In the genomic region with DNA sequence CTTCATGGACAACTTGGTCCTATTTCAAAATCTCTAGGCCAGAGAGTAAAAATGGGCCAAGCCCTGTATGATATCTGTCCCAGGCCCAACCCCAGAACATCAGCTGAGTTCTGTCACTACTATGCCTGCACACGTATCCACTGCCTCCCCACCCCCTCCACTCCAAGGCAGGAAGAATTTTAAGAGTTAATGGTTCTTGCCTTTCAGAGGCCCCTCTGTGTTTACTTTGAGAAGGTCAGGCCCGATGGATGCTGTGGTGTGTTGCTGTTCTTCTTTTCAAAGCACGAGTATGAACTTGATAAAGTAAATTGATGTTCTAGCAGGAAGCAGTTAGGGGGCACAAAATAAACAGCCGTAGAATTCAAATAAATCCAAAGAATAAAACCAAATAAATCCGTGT, we compare ENCODE assay signal across 15 mouse cellular contexts. TPM values are rescaled to one million over a fixed set of nuclear protein-coding genes. Genes with fewer than 3 reads are reported as not detected.
DNase-seq lines count a peak whose midpoint lies in the region; ATAC-seq and TF ChIP-seq lines count a peak whose summit lies in the region.
"Had no signal": no experiment of that assay in that cellular context is flagged by ENCODE, and none has a peak within 500 bp of the region (broad histone marks: within the 10 kb centered on the region; RNA-seq: fewer than 3 reads in every experiment).

No protein-coding gene starts in this region.

- peak overlapping the region; percentile 19; the same call in 1 of the 2 replicates for H3K27ac ChIP-seq in kidney, embryonic 14.5 days (ENCODE audit: low read depth, low read length)
- H3K27ac ChIP-seq in midbrain, embryonic 14.5 days (replicated peaks; ENCODE audit: low read depth, low read length) = peak overlapping the region; percentile 45; the same call in 1 of the 2 replicates
- H3K27ac ChIP-seq in midbrain, postnatal 0 days (ENCODE audit: low read depth, low read length) = no peak overlapping the region
- no peak overlapping the region for H3K27ac ChIP-seq in forebrain, embryonic 14.5 days (ENCODE audit: low read depth, low read length)
- H3K27ac ChIP-seq in stomach, embryonic 15.5 days = peak overlapping the region; percentile 60; the same call in 1 of the 2 replicates
- H3K27ac ChIP-seq in cerebellum, adult 2 months (ENCODE audit: insufficient read depth, low read length) = no peak overlapping the region
- H3K27ac ChIP-seq: heart, embryonic 13.5 days; hindbrain, embryonic 12.5 days had no signal

- no peak for TF ChIP-seq CTCF in midbrain, postnatal 0 days (IDR thresholded peaks at IDR 0.05)
- TF ChIP-seq CTCF in cerebellum, adult 2 months (IDR thresholded peaks at IDR 0.05; ENCODE audit: borderline replicate concordance, insufficient read depth, low read depth, low read length) = no peak

- H3K4me1 ChIP-seq in kidney, embryonic 14.5 days (ENCODE audit: control insufficient read depth, insufficient read depth, low read length) = peaks cover 32% of the 10 kb centered on the region
- 0 out of 2 replicates have a peak, but pooled peaks cover 6% of the 10 kb centered on the region for H3K4me1 ChIP-seq in midbrain, embryonic 14.5 days (ENCODE audit: control insufficient read depth, insufficient read depth, low read length)
- no peaks in the 10 kb centered on the region for H3K4me1 ChIP-seq in midbrain, postnatal 0 days (ENCODE audit: insufficient read depth, low read length)
- peaks cover 23% of the 10 kb centered on the region for H3K4me1 ChIP-seq in forebrain, embryonic 14.5 days (ENCODE audit: control insufficient read depth, insufficient read depth, low read length)
- peaks cover 48% of the 10 kb centered on the region for H3K4me1 ChIP-seq in stomach, embryonic 15.5 days
- no peaks in the 10 kb centered on the region for H3K4me1 ChIP-seq in cerebellum, adult 2 months (ENCODE audit: control insufficient read depth, insufficient read depth, low read length)

- 18% methylated on average over 5 of the region's 5 CpGs for WGBS in kidney, embryonic 14.5 days
- WGBS in midbrain, embryonic 14.5 days = 60% methylated on average over 5 of the region's 5 CpGs
- WGBS in midbrain, postnatal 0 days = 50% methylated on average over 5 of the region's 5 CpGs
- 41% methylated on average over 5 of the region's 5 CpGs for WGBS in forebrain, embryonic 14.5 days
- WGBS in stomach, embryonic 15.5 days = 8% methylated on average over 5 of the region's 5 CpGs
- WGBS in cerebellum, adult 2 months = 51% methylated on average over 5 of the region's 5 CpGs

- TF ChIP-seq POLR2A in cerebellum, adult 2 months (IDR thresholded peaks at IDR 0.05; ENCODE audit: borderline replicate concordance, insufficient read depth, low read length) = no peak

- no peaks in the 10 kb centered on the region for H3K9me3 ChIP-seq in kidney, embryonic 14.5 days (ENCODE audit: control insufficient read depth, low read length)
- no peaks in the 10 kb centered on the region for H3K9me3 ChIP-seq in midbrain, embryonic 14.5 days (ENCODE audit: control insufficient read depth, low read length)
- H3K9me3 ChIP-seq in midbrain, postnatal 0 days (ENCODE audit: low read length) = no peaks in the 10 kb centered on the region
- no peaks in the 10 kb centered on the region for H3K9me3 ChIP-seq in forebrain, embryonic 14.5 days (replicated peaks; ENCODE audit: control insufficient read depth, low read length)
- H3K9me3 ChIP-seq in stomach, embryonic 15.5 days = no peaks in the 10 kb centered on the region
- H3K9me3 ChIP-seq: heart, embryonic 13.5 days; hindbrain, embryonic 12.5 days had no signal

- H3K9ac ChIP-seq in kidney, embryonic 14.5 days (ENCODE audit: low read depth, low read length) = no peak overlapping the region
- no peak overlapping the region for H3K9ac ChIP-seq in midbrain, embryonic 14.5 days (replicated peaks; ENCODE audit: low read length)
- H3K9ac ChIP-seq in midbrain, postnatal 0 days (replicated peaks; ENCODE audit: low read length, poor library complexity, severe bottlenecking) = no peak overlapping the region
- 0 out of 2 replicates have a peak overlapping the region, but pooled peaks have one; percentile 6 for H3K9ac ChIP-seq in forebrain, embryonic 14.5 days (ENCODE audit: low read length)
- H3K9ac ChIP-seq in stomach, embryonic 15.5 days = no peak overlapping the region
- H3K9ac ChIP-seq: heart, embryonic 13.5 days; hindbrain, embryonic 12.5 days had no signal

- no peak overlapping the region for H3K4me2 ChIP-seq in kidney, embryonic 14.5 days (replicated peaks; ENCODE audit: low read depth, low read length)
- no peak overlapping the region for H3K4me2 ChIP-seq in midbrain, embryonic 14.5 days (ENCODE audit: low read length)
- no peak overlapping the region for H3K4me2 ChIP-seq in midbrain, postnatal 0 days (ENCODE audit: low read depth, low read length, poor library complexity, severe bottlenecking)
- H3K4me2 ChIP-seq in forebrain, embryonic 14.5 days (ENCODE audit: low read length) = no peak overlapping the region
- no peak overlapping the region for H3K4me2 ChIP-seq in stomach, embryonic 15.5 days
- H3K4me2 ChIP-seq: heart, embryonic 13.5 days; hindbrain, embryonic 12.5 days had no signal

- peaks cover 13% of the 10 kb centered on the region; the same call in 1 of the 2 replicates for H3K36me3 ChIP-seq in kidney, embryonic 14.5 days (ENCODE audit: control insufficient read depth, insufficient read depth, low read length)
- no peaks in the 10 kb centered on the region for H3K36me3 ChIP-seq in midbrain, embryonic 14.5 days (ENCODE audit: control insufficient read depth, insufficient read depth, low read length)
- no peaks in the 10 kb centered on the region for H3K36me3 ChIP-seq in midbrain, postnatal 0 days (ENCODE audit: insufficient read depth, low read length)
- H3K36me3 ChIP-seq in forebrain, embryonic 14.5 days (ENCODE audit: control insufficient read depth, insufficient read depth, low read length) = peaks cover 27% of the 10 kb centered on the region; the same call in 1 of the 2 replicates
- 0 out of 2 replicates have a peak, but pooled peaks cover 2% of the 10 kb centered on the region for H3K36me3 ChIP-seq in stomach, embryonic 15.5 days

- no peaks in the 10 kb centered on the region for H3K27me3 ChIP-seq in kidney, embryonic 14.5 days (ENCODE audit: control insufficient read depth, insufficient read depth, low read length)
- H3K27me3 ChIP-seq in midbrain, embryonic 14.5 days (ENCODE audit: control insufficient read depth, insufficient read depth, low read length) = no peaks in the 10 kb centered on the region
- no peaks in the 10 kb centered on the region for H3K27me3 ChIP-seq in midbrain, postnatal 0 days (ENCODE audit: insufficient read depth, low read length)
- no peaks in the 10 kb centered on the region for H3K27me3 ChIP-seq in forebrain, embryonic 14.5 days (replicated peaks; ENCODE audit: control insufficient read depth, insufficient read depth, low read length)
- H3K27me3 ChIP-seq in stomach, embryonic 15.5 days (replicated peaks) = no peaks in the 10 kb centered on the region
- no peaks in the 10 kb centered on the region for H3K27me3 ChIP-seq in cerebellum, adult 2 months (ENCODE audit: control insufficient read depth, insufficient read depth, low read length)
- H3K27me3 ChIP-seq: heart, embryonic 13.5 days; hindbrain, embryonic 12.5 days had no signal

- no peak; the same call in 1 of the 2 replicates for ATAC-seq in kidney, embryonic 14.5 days (ENCODE audit: low FRiP score, low TSS enrichment)
- ATAC-seq in midbrain, embryonic 14.5 days (ENCODE audit: low FRiP score, low TSS enrichment) = no peak
- no peak for ATAC-seq in midbrain, postnatal 0 days (ENCODE audit: low FRiP score)
- no peak for ATAC-seq in forebrain, embryonic 14.5 days
- no peak for ATAC-seq in stomach, embryonic 15.5 days (ENCODE audit: insufficient read depth, low FRiP score, low read depth)

- no peak for DNase-seq in kidney, postnatal 25 days
- DNase-seq in midbrain, embryonic 14.5 days = no peak
- DNase-seq in midbrain, postnatal 0 days (ENCODE audit: low spot score) = no peak
- DNase-seq in forebrain, embryonic 14.5 days (ENCODE audit: low spot score) = no peak
- DNase-seq in thymus, postnatal 36 days = no peak
- DNase-seq in cerebellum, adult 2 months = no peak
- DNase-seq: gastrocnemius, postnatal 25 days; kidney, adult 11 months; kidney, postnatal 36 days; layer of hippocampus, postnatal 36 days; thymus, postnatal 4 days had no signal

- no peak overlapping the region for H3K4me3 ChIP-seq in kidney, embryonic 14.5 days (ENCODE audit: low read length)
- H3K4me3 ChIP-seq in midbrain, embryonic 14.5 days (replicated peaks; ENCODE audit: low read depth, low read length) = no peak overlapping the region
- no peak overlapping the region for H3K4me3 ChIP-seq in midbrain, postnatal 0 days (ENCODE audit: low read depth, low read length)
- H3K4me3 ChIP-seq in forebrain, embryonic 14.5 days (ENCODE audit: low read depth, low read length) = no peak overlapping the region
- H3K4me3 ChIP-seq in stomach, embryonic 15.5 days (replicated peaks) = no peak overlapping the region
- H3K4me3 ChIP-seq in cerebellum, adult 2 months (replicated peaks; ENCODE audit: insufficient read depth, low read depth, low read length) = no peak overlapping the region
- H3K4me3 ChIP-seq: heart, embryonic 13.5 days; hindbrain, embryonic 12.5 days had no signal

RNA-seq across cellular contexts. Expression of a gene that starts 35.5 kb away (rescaled TPM):
- polyA plus RNA-seq in kidney, embryonic 14.5 days (2014; fragmentation: Nextera tagmentation; extraction: Ambion mirVana) = 41.6 and 53.0 TPM in 2 replicates
- 51.7 and 62.4 TPM in 2 replicates for polyA plus RNA-seq in midbrain, embryonic 14.5 days (2014; fragmentation: Nextera tagmentation; extraction: Ambion mirVana)
- 121 and 148 TPM in 2 replicates for total RNA-seq in midbrain, postnatal 0 days (2014; rRNA removed)
- 142 and 152 TPM in 2 replicates for polyA plus RNA-seq in midbrain, postnatal 0 days (2015; fragmentation: Nextera tagmentation; extraction: Ambion mirVana)
- polyA plus RNA-seq in forebrain, embryonic 14.5 days (2014; fragmentation: Nextera tagmentation; extraction: Ambion mirVana) = 48.6 and 50.8 TPM in 2 replicates
- polyA plus RNA-seq in stomach, embryonic 15.5 days (2015; fragmentation: Nextera tagmentation; extraction: Ambion mirVana) = 61.7 and 62.9 TPM in 2 replicates
- polyA plus RNA-seq in cerebellum, adult 2 months (2012; rRNA removed) = 158 and 170 TPM in 2 replicates

Comparison
In these comparisons a context has a peak if more than half of its experiments do, and no peak if none do; other contexts are left out.
1. H3K27ac ChIP-seq: peak in kidney, embryonic 14.5 days (single experiment), midbrain, embryonic 14.5 days (single experiment) and stomach, embryonic 15.5 days (single experiment); none in midbrain, postnatal 0 days (single experiment), forebrain, embryonic 14.5 days (single experiment) and cerebellum, adult 2 months (single experiment).